Mouse (Mus musculus) neural tube, embryonic 11.5 days (tissue): ENCODE results near the gene Aurkb. TPM values are rescaled to one million over a fixed set of nuclear protein-coding genes. Genes with fewer than 3 reads are reported as not detected.

Source experiments
- ATAC-seq: fragments of 200-750 bp; cut with Nextera tagmentation; 2 replicates; pipeline ENCODE4 v1.8.0; 2017; ENCODE audit warnings: moderate number of reproducible peaks, mild to moderate bottlenecking, moderate TSS enrichment, moderate library complexity; ENCODE audit not compliant: insufficient read depth, low FRiP score, low TSS enrichment
- DNase-seq: peaks from one replicate; pipeline ENCODE4 v3.0.0-alpha.2; 2015; ENCODE audit warnings: low spot score
- H3K27ac ChIP-seq: fragments of 300-500 bp; sonication (generic); 2 replicates; pipeline ENCODE4 v1.5.1; 2014; ENCODE audit warnings: low read depth, mild to moderate bottlenecking, low read length
- H3K27me3 ChIP-seq: fragments of 300-500 bp; sonication (generic); 2 replicates; pipeline ENCODE4 v1.6.1; 2014; ENCODE audit warnings: mild to moderate bottlenecking, low read length, mixed read lengths; ENCODE audit not compliant: control insufficient read depth, insufficient read depth
- H3K36me3 ChIP-seq: fragments of 300-500 bp; sonication (generic); 2 replicates; pipeline ENCODE4 v1.6.1; 2014; ENCODE audit warnings: mild to moderate bottlenecking, low read length, moderate library complexity, mixed read lengths; ENCODE audit not compliant: control insufficient read depth, insufficient read depth
- H3K4me1 ChIP-seq: fragments of 300-500 bp; sonication (generic); 2 replicates; pipeline ENCODE4 v1.6.1; 2014; ENCODE audit warnings: low read length, mixed read lengths; ENCODE audit not compliant: control insufficient read depth, insufficient read depth
- H3K4me2 ChIP-seq: fragments of 300-500 bp; sonication (generic); 2 replicates; pipeline ENCODE4 v1.6.1; 2014; ENCODE audit warnings: low read depth, mild to moderate bottlenecking, moderate library complexity
- H3K4me3 ChIP-seq: fragments of 300-500 bp; sonication (generic); 2 replicates; pipeline ENCODE4 v1.5.1; 2014; ENCODE audit warnings: low read depth, low read length
- H3K9ac ChIP-seq: fragments of 300-500 bp; sonication (generic); 2 replicates; pipeline ENCODE4 v1.6.1; 2014; ENCODE audit warnings: mild to moderate bottlenecking, low read length
- H3K9me3 ChIP-seq: fragments of 300-500 bp; sonication (generic); 2 replicates; pipeline ENCODE4 v1.6.1; 2016; ENCODE audit warnings: low read length; ENCODE audit not compliant: control insufficient read depth
- WGBS: fragments of 180-500 bp; shearing (Covaris S2); extraction: QIAGEN DNeasy Blood & Tissue Kit; methylation state at CpG from one replicate; pipeline ENCODE4 v1.1.7; 2014; 5-methylcytosine and 5-hydroxymethylcytosine counted together
- polyA plus RNA-seq: library from polyadenylated mRNA; unstranded; fragments of >200 nt; fragmentation: Nextera tagmentation; extraction: Ambion mirVana; gene quantifications from 2 replicates; pipeline ENCODE4 v1.2.1, GENCODE M21; 2014

Gene Aurkb
- polyA plus RNA-seq, 1 experiment from 2014 or later = 155 TPM

DNA sequence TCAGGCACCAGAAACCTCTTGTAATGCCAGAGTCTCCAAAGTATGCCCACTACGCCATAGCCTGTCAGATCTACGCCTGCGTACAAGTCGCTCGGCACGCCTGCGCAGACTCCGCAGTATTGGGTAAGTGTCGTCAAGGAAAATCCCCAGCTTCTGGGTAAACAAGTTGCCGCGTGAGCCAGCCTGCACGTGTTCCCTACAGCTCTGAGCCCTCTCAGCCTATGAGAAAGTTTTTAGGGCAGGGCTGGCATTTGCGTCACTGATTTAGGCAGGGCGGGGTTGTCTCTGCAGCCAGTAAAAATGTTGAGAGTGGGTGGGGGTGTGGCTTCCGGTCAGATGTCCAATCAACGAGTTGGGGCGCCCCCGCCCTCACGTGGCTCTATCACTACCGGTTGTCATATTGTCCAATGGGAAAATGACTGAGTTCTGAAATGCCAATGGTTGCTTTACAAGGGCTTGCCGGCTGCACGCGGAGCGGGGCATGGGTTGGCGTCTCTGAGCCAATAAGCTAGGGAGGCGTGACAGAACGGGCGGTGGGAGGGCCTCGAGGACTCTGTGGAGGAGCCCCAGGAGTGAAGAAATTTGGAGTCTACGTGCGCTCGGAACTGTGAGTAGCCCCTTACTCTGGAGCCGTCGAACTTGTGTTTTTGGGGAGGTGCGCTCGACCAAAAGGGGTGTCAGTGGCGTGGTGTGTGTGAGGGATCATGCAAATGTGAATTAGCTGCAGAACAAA lies 49.4 kb downstream of the Aurkb start, which contains the start of gene Per1:
Gene Per1, plus strand, starts transcription at position 521 of the 733 bp plus-strand sequence.
- no peaks in the 10 kb centered on the region for H3K27me3 ChIP-seq
- WGBS = under 1% methylated on average over 37 of the region's 37 CpGs

GRCm38 (mm10) chr11:69095511-69096231 lies 50.2 kb downstream of the Aurkb start:
- ATAC-seq (no peak), DNase-seq (no peak)
- 2% methylated on average over 27 of the region's 27 CpGs for WGBS
- peak overlapping the region; percentile 49 for H3K4me3 ChIP-seq
- H3K9ac ChIP-seq = peak overlapping the region; percentile 57
- no peaks in the 10 kb centered on the region for H3K9me3 ChIP-seq
- peak overlapping the region; percentile 91 for H3K4me2 ChIP-seq
- H3K36me3 ChIP-seq = no peaks in the 10 kb centered on the region
- peak overlapping the region; percentile 34; the same call in 1 of the 2 replicates for H3K27ac ChIP-seq
- peaks cover 41% of the 10 kb centered on the region for H3K4me1 ChIP-seq
- no peaks in the 10 kb centered on the region for H3K27me3 ChIP-seq

More for the DNA sequence above, 49.4 kb downstream of the Aurkb start, which contains the start of gene Per1:
- peak within 1 kb of the TSS; percentile 49 for H3K4me3 ChIP-seq
- H3K9ac ChIP-seq = peak within 1 kb of the TSS; percentile 57
- no peaks in the 10 kb centered on the region for H3K36me3 ChIP-seq
- peak within 1 kb of the TSS; percentile 91 for H3K4me2 ChIP-seq
- ATAC-seq (peak; percentile 89), DNase-seq (peak; percentile 98)
- H3K4me1 ChIP-seq = peaks cover 41% of the 10 kb centered on the region
- no peaks in the 10 kb centered on the region for H3K9me3 ChIP-seq
- peak within 1 kb of the TSS; percentile 34; the same call in 1 of the 2 replicates for H3K27ac ChIP-seq

DNA sequence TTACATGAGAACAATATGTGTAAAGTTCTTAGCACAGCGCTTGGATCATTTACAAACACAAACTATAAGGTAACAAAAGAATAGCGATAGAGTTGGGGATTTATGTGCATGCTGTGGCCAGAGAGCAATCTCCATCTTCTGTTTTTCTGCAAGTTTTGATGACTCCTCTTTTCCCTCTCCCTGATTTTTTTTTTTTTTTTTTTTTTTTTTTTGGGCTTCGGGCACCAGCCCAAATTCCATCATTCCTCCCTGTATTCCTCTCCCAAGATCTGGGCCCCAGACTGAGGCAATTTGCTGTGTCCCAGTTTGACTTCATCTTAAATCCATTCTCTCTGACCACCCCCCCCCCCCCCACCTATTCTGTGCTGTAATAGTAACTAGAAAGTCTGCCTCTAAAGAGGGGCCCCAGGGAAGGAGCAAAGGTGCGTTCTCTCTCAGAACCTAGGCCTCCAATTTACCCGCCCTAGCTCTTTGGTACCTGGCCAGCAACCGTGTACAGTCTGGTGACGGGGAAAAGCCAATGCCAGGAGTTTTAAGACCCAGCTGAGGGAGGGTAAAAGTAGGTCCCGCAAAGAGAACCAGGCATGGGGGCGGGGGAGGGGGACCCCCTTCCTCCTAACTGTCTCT lies 51.0 kb downstream of the Aurkb start:
- Histone ChIP-seq H3K9me3 (no peaks in the 10 kb centered on the region), H3K4me1 (peaks cover 41% of the 10 kb centered on the region), H3K4me2 (peak overlapping the region; percentile 91), H3K9ac (peak overlapping the region; percentile 53), H3K27me3 (no peaks in the 10 kb centered on the region), H3K4me3 (peak overlapping the region; percentile 25), H3K36me3 (no peaks in the 10 kb centered on the region; the same call in 1 of the 2 replicates), H3K27ac (peak overlapping the region; percentile 68; the same call in 1 of the 2 replicates)
- ATAC-seq = no peak
- DNase-seq = no peak
- 15% methylated on average over 9 of the region's 9 CpGs for WGBS

GRCm38 (mm10) chr11:69096987-69097900 lies 51.8 kb downstream of the Aurkb start:
- Histone ChIP-seq H3K4me2 (peak overlapping the region; percentile 41), H3K27me3 (no peaks in the 10 kb centered on the region), H3K9me3 (no peaks in the 10 kb centered on the region), H3K4me3 (peak overlapping the region; percentile 25), H3K9ac (peak overlapping the region; percentile 53), H3K27ac (peak overlapping the region; percentile 68; the same call in 1 of the 2 replicates), H3K36me3 (peaks cover 4% of the 10 kb centered on the region), H3K4me1 (peaks cover 41% of the 10 kb centered on the region)
- ATAC-seq (no peak), DNase-seq (peak; percentile 82)
- WGBS = 3% methylated on average over 27 of the region's 29 CpGs

- no peak for ATAC-seq
- no peak overlapping the region; the same call in 1 of the 2 replicates for H3K9ac ChIP-seq
- 0 out of 2 replicates have a peak overlapping the region, but pooled peaks have one; percentile 3 for H3K27ac ChIP-seq
- H3K4me2 ChIP-seq = peak overlapping the region; percentile 89
- H3K4me1 ChIP-seq = peaks cover 41% of the 10 kb centered on the region
- WGBS = 16% methylated on average over 8 of the region's 8 CpGs
- DNase-seq = no peak
- H3K9me3 ChIP-seq = no peaks in the 10 kb centered on the region
- H3K36me3 ChIP-seq = peaks cover 8% of the 10 kb centered on the region
- H3K4me3 ChIP-seq = peak overlapping the region; percentile 51
- no peaks in the 10 kb centered on the region for H3K27me3 ChIP-seq
These were observed 52.8 kb downstream of the Aurkb start for GRCm38 (mm10) chr11:69098039-69098761.

- ATAC-seq (peak; percentile 46), DNase-seq (peak; percentile 92)
- H3K4me3 ChIP-seq = peak overlapping the region; percentile 51
- H3K9ac ChIP-seq = peak overlapping the region; percentile 64
- peak overlapping the region; percentile 89 for H3K4me2 ChIP-seq
- peak overlapping the region; percentile 51 for H3K27ac ChIP-seq
- H3K27me3 ChIP-seq = no peaks in the 10 kb centered on the region
- no peaks in the 10 kb centered on the region for H3K9me3 ChIP-seq
- WGBS = under 1% methylated on average over 19 of the region's 19 CpGs
- H3K36me3 ChIP-seq = peaks cover 12% of the 10 kb centered on the region
- peaks cover 41% of the 10 kb centered on the region for H3K4me1 ChIP-seq
These were observed 53.3 kb downstream of the Aurkb start for GRCm38 (mm10) chr11:69098762-69099091.

DNA sequence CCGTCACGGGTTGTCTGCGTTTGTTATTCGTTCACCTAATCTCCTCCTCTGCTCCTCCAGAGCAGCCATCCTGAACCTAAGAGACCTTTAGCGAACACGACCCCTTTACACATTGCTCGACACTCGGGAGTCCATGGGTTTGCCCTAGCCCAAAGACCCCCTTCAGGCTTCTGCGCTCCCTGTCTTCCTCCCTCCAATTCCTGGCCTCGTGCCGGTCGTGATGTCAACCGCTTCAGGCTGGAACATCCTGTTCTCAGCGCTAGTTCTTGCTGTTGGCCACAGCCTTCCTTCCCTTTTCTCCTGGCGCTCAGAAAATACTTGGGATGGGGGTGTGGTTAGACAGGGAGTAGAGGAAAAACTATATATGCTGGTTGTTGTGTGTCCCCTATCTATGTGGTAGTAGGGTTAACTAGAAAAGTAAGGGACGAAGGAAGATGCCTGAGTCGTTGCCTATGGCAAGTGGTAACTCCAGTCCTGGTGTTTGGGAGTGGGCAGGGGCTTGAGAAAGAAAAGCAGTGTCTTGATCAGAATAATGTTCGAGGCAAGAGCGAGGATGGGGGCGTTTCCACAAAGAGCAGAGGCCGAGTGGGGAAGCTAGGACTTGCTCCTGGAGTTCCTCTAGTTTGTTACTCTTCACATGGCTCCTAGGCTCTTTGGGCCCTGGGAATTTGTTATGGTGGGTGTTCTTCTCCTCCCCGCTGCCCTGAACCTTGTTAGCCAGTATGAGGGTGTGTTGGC lies 53.9 kb downstream of the Aurkb start:
- 2% methylated on average over 22 of the region's 22 CpGs for WGBS
- ATAC-seq (no peak), DNase-seq (peak; percentile 43)
- Histone ChIP-seq H3K36me3 (peaks cover 18% of the 10 kb centered on the region), H3K4me3 (peak overlapping the region; percentile 51), H3K4me1 (peaks cover 40% of the 10 kb centered on the region), H3K27ac (peak overlapping the region; percentile 51), H3K27me3 (no peaks in the 10 kb centered on the region), H3K9me3 (no peaks in the 10 kb centered on the region), H3K9ac (peak overlapping the region; percentile 64), H3K4me2 (peak overlapping the region; percentile 89)
